Mouse (Mus musculus): ENCODE data around the gene Dnajb8.
A peak's percentile ranks its signal among the peaks of the same experiment; 100 is the strongest.

Gene Dnajb8

DNA sequence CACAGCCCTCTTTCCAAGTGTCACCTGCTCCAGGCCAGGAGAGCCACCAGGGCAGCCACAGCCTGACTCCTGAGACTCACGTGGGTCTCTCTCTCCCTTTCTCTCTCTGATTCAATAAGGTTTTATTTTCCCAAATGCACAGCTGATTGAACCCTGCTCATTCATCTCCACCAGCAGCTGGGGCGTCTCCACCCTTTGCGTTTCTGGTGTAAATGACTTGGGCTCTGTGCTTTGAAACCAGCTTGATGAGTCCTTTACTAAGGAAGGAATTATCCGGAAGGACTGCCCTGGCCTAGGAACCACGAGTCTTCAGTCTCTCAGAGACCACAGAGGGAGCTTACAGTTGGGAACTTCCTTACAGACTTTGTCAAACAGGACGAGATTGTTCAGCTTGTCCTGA is 10.2 kb downstream of the Dnajb8 start:
- no peak for DNase-seq

GRCm38 (mm10) chr6:88233996-88234395 is 11.9 kb downstream of the Dnajb8 start:
- DNase-seq, result no peak

DNA sequence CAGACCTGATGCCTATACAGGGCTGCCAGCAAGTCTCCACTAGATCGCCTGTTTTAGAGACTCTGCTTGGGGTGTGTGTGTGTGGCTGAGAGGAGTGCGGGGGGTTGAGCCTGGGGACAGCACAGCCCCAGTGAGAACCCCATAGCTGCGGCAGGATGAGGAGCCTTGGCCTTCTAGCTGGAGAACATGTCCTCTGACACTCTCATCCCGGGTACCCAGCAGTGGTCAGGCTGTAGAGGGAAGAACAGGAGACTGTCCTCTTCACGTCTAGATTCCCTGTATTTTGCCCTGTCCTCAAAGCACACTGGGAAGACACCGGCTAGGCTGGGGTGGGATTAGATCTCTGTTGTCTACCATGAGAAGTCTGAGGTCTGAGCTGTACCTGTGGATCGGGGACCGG is 13.4 kb downstream of the Dnajb8 start:
- no peak for DNase-seq

DNA sequence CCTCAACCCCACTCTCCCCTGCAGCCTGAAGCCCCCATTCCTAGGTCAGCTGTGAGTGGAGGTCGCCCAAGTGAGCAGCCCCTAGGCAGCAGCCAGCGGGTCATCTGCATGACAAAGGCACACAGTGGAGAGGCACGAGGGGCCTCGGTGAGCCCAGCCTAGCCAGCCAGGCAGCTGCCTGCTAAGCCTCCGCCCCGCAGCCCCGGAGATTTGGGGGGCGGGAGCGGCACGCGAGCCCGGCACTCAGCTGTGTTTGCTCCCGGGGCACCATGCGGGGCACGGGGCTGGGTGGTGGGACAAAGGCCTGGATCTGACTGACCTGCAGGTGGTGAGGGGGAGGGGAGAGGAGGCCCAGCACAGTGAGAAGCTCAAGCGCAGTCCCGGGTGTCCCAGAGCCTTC is 13.9 kb downstream of the Dnajb8 start:
- DNase-seq, result no peak

GRCm38 (mm10) chr6:88236513-88236912 is 14.4 kb downstream of the Dnajb8 start:
- DNase-seq, result no peak

- peak; percentile 46 to 56 for DNase-seq
Measured at GRCm38 (mm10) chr6:88242604-88243003, 20.5 kb downstream of the Dnajb8 start.

DNA sequence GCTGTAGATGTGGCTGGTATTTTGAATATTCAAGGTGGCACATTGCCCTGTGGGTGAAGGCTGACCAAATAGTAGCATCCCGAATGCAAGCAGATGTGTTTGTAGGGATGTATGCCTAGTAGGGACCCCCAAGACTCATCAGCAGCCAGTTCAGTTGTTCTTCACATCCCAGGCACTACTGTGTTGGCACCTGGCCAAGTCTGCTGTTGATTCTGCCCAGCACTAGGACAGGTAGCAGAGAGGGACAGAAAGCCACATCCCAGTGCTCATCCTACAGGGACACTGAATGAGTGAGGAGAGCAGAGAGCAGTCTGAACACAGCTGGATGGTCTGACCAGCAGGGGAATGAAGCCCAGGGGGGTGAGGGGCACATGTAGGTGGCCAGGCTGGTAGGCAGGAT is 27.2 kb downstream of the Dnajb8 start:
- no peak for DNase-seq

DNA sequence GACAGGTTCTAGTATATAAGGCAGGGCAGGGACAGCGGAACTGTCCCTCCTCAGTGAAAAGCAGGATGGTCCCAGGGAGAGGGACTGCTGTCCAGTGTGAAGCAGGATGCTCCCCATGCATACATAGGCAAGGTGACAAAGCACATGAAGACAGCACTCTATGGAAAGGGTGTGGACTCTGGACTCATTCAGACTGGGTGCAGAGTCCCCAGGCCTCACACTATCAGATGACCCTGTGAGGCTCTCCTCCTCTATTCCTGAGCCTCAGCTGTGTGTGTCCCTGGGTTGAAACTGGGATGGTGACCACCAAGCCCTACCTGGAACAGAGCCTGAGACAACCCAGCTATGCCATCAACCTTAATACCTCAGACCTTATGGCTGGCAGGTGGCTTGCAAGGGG is 29.3 kb downstream of the Dnajb8 start:
- no peak for DNase-seq

DNA sequence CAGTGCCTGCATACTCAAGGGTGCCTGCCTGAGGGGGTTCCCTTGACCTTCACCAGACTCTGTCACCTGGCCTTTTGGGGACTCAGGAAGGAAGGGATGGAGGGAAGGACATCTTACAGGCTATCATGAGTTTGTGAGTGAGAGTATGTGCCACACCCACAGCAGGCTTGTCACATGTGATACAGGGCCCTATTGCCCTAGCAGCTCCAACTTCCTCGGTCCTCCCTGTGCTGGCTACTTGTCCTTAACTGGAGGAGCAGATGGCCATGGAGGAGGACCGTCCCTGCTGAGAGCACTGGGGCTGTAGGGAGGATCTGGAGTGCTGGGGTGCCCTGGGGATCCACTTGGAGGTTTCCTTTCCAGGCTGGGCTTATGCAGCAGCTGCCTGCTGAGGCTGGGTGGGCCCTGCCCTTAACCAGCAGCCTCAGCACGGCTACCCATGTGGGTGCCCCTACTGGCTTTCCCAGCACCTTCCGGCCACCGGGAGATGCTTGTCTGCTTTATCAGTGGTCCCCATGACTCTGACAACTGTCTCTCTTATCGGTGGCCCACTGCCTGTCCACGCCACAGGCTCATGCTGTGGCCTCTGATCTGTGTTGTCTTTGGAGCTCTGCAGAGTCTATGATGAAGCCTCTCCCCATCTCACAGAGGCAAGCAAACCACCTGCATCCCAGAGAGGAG is 29.9 kb downstream of the Dnajb8 start:
- no peak for DNase-seq

- no peak for DNase-seq
Measured at GRCm38 (mm10) chr6:88254082-88254481, 32.0 kb downstream of the Dnajb8 start.

- DNase-seq, result no peak
Measured at GRCm38 (mm10) chr6:88255435-88255834, 33.4 kb downstream of the Dnajb8 start.

GRCm38 (mm10) chr6:88259621-88260020 is 37.6 kb downstream of the Dnajb8 start:
- DNase-seq, result peak; percentile 52 to 56

DNA sequence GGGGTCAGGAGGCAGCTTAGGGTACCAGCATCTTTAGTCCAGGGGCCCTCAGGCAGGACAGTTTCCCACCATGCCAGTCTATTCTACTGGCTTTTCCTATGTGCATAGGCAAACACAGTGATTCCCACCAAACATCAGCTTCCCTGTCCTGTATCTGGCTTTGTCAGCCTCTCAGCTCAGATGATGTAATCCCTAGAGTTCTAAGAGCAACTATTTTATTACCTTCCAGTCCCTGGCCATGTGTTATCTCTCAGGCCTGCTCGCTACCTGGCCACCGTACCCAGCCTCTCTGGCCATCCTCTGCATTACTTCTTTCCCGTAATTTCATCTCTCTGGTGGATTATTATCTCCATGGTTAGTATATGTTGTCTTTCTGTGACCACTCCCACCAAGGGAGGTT is 38.6 kb downstream of the Dnajb8 start:
- DNase-seq, result no peak

DNA sequence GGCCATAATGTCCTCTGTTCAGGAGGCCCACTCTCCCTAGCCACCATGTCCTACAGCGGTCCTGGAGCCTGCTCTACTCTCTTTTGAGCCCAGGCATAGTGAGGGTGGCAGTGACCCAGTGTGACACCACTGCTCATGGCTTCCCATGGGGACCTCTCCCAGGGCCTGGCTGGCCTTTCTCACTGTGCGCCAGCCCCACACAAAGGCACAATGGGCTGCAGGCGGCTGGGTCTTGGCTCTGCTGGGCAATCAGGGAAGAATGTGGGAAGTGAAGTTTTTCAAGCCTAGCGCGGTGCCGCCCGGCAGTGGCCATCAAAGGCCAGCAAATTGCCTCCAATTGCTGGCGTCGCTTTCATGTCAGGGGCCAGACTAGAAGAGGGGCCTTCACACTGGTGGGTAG is 40.1 kb downstream of the Dnajb8 start:
- no peak for DNase-seq

- no peak for DNase-seq
Measured at GRCm38 (mm10) chr6:88265355-88265754, 43.3 kb downstream of the Dnajb8 start.

DNA sequence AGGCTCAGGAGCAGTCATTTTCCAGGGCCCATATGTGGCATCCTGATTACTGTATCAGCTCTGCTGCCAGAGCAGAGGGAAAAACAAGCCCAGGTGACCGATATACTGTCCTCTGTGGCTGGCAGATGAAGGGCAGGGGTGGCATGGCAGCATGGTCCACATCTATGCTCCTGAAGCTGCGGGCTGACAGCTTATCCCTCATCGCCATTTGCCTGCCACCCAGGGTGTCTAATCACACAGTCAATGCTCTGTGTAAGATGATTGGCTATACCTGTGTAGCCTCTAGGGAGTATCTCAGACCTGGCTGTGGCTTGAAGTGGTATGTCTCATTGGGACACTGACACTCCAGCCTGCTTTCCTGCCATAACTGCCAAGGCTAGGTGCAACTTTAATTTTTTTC is 44.0 kb downstream of the Dnajb8 start:
- DNase-seq, result no peak

DNA sequence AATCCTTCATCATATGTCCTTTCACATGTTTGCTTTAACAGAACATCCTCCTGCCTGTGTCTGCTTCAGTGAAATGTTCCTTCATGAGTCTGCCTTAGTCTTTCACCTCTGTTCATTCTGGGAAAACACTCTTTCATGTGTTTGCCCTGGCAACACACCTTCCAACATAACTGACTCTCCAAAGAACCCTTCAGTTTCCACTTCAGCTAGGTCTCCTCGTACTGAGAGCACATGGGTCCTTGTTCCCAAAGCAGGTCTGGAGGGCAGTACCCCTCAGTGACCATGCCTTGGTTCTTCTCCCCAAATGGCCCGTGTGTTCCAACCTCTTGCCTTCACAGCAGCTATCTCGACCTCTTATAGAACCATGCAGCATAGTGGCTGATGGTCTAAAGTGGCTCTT is 45.0 kb downstream of the Dnajb8 start:
- DNase-seq, result no peak

DNA sequence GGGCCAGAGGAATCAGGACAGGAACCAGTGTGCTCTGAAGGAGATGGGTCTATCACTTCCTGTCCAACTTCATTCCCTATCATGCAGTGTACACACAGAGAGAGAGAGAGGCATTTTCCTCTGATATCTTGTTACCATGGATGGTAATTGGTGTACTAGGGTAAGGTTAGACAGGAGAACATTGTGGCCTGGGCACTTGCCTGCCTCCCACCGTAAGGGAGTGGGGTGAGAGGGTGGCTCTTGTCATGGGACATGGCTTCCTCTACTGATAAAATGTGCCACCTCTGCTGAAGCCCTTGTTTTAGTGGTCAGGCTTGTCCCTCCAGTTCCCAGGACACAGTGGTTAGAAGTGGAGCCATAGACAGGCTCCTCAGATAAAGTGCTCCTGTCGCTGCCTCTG is 45.9 kb downstream of the Dnajb8 start:
- no peak for DNase-seq

DNA sequence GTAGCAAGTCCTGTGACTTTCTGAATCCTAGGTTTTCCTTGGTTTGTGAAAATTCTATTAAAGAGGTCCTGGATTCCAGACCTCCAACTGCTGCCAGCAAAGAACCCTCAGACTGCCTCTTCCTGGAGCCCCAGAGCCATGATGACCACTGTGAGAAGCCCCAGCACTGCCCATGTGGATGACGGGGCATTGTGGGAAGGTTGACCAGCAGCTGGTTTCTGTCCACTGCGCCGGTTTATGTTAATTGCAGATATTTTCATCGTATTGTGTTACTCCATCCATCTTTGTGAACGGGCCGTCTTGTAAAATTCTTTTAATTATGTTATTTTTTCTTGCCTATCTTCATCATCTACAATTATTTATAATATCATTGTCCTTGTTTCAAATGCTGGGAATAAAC is 52.6 kb downstream of the Dnajb8 start:
- DNase-seq, result no peak

DNA sequence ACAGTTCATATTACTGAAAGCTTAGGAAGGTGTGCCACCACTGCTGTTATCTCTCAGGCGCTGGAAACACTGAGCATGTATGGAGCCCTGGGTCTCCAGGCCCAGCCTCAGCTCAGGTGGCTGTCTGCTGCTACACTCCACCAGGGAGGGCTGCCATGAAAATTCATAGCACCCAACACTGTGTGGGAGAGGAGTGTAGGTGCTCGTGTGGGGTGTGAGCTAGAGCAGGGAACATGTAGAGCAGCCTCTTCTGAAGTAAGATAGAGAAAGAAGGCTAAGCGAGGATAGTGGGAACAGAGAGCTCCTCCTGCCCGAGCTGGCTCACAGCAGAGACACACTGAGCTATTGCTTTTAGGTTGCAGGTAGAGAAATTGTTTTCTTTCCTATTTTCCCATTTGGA is 54.2 kb downstream of the Dnajb8 start:
- no peak for DNase-seq

DNA sequence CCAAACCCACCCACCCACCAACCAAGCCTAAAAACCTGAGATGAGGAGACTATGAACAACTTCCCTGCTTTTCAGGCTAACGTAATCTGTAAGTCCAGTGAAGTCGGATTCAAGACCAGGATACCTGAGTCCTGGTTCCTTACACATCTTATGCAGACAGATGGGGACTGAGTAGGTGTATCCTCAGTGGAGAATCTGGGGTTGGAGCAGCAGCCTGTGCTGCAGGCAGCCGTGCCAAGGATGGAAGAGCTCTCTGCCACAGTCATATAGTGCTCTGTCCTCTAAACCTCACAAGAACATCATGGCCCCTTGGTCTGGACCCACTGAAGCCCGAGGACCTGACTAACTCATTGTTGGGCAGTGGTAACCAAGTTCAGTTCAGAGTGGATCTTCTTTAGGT is 55.2 kb downstream of the Dnajb8 start:
- DNase-seq, result no peak

- DNase-seq, result peak; percentile 29 to 36
Measured at GRCm38 (mm10) chr6:88278141-88278540, 56.1 kb downstream of the Dnajb8 start.

DNA sequence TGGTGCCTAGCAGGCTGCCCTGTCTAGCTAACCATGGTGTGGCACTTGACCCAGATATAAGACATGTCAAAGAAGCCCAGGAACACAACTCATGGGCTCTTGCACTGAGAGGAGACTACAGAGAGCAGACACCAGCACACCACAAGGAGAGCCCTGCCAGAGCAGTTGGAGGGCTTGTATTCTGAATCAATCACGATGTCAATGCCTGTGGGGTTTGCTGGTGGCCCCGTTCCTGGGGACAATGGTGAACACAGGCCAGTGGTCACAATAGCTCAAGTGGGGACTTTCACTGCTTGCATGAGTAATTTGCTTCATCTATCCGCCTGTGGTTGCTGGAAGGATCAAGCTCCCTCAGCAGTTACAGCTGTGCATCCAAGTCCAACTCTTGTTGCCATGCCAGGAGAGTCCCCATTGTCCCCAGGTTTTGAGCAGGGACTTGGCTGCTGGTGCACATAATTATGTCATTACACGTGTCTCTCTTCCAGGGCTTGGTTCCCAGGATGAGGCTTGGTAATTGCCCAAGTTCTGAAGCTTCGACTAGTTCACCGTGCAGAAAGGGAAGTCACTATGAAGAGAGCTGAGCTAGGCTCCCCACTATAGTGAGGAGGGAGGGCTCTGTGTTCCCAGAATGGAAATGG is 68.2 kb downstream of the Dnajb8 start:
- no peak for DNase-seq

DNA sequence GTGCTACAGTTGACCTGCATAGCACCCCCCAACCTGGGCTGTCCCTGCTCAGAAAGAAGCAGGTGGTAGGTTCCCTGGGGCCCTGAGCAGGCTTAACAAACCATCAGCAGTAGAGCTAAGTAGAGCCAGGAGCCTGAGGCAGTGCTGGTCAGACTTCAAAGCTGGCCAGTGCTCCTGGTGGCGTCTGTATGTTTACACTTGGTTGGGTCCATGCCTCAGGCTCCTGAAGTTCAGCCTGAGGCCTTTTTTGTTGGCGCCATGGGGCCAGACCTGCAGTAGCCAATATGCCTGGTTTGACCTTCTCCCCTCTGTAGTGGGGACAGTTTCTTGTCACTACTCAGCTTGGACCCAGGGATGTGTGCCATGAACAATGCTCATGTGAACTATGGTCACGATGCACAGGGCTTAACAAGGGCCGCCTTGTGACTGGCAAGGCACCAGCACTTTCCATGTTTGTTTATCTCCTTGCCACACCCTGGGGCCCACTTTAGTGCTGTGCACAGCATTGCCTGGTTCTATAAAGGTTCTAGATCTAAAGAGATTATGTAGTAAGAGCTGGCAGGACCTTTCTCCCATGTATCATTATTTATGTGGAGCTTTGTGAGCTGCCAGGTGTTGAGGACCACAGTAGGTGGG is 70.3 kb downstream of the Dnajb8 start:
- no peak for DNase-seq

DNA sequence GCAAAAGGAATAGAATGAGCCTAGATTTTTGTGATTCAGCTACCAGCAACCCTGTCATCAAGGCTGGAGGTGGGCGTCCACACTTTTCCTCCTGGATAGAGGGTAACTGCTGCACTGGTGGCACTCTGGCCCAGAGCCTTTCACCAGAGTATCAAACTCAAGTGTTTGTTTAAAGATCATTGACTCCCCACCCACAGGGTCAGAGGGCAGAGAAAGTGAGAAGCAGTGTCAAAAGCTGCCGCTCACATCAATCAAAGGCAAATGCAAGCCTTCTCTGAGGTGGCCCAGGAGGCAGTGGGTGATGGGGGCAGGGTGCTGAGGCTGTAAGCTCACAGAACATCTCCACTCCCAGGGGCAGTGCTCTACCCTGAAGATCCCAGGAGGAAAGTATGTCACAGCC is 77.4 kb downstream of the Dnajb8 start:
- no peak for DNase-seq
